Mouse (Mus musculus): ENCODE data around the gene Trmu. TPM values are rescaled to one million over a fixed set of nuclear protein-coding genes. Genes with fewer than 3 reads are reported as not detected.
"Not testable (repeated sequence)": the region's sequence is repeated elsewhere in the genome, so short reads cannot be mapped to it uniquely, and the experiment has no call there.

Gene Trmu
- polyA plus RNA-seq, 1 experiment from 2014 or later = 39.7 TPM

- not testable (repeated sequence) for H3K4me1 ChIP-seq; H3K9me3 ChIP-seq; DNase-seq (ENCODE audit: extremely low spot score, low spot score); H3K27me3 ChIP-seq (ENCODE audit: poor library complexity, severe bottlenecking); H3K27ac ChIP-seq; H3K4me3 ChIP-seq
- 93% methylated on average over 7 of the region's 7 CpGs for WGBS
- peaks cover 99% of the 10 kb centered on the region for H3K36me3 ChIP-seq (replicated peaks)
Measured at GRCm38 (mm10) chr15:85865913-85866312, 13.2 kb upstream of the Trmu start.

GRCm38 (mm10) chr15:85867696-85868095, 11.4 kb upstream of the Trmu start:
- WGBS = 60% methylated on average over 6 of the region's 6 CpGs
- Histone ChIP-seq H3K27ac (no peak overlapping the region), H3K36me3 (replicated peaks) (peaks cover 100% of the 10 kb centered on the region), H3K9me3 (no peaks in the 10 kb centered on the region), H3K4me1 (no peaks in the 10 kb centered on the region), H3K4me3 (no peak overlapping the region), H3K27me3 (ENCODE audit: poor library complexity, severe bottlenecking) (no peaks in the 10 kb centered on the region)
- peak; percentile 62 for DNase-seq (ENCODE audit: extremely low spot score, low spot score)

- Histone ChIP-seq H3K36me3 (replicated peaks) (peaks cover 56% of the 10 kb centered on the region), H3K4me1 (peaks cover 24% of the 10 kb centered on the region), H3K9me3 (no peaks in the 10 kb centered on the region), H3K27me3 (ENCODE audit: poor library complexity, severe bottlenecking) (no peaks in the 10 kb centered on the region), H3K4me3 (no peak overlapping the region), H3K27ac (no peak overlapping the region)
- DNase-seq (ENCODE audit: extremely low spot score, low spot score) = no peak
- 97% methylated on average over 7 of the region's 7 CpGs for WGBS
Measured at GRCm38 (mm10) chr15:85877336-85877735, 1.8 kb upstream of the Trmu start.

GRCm38 (mm10) chr15:85879498-85879895, 385 bp downstream of the Trmu start:
- Histone ChIP-seq H3K36me3 (replicated peaks) (peaks cover 55% of the 10 kb centered on the region), H3K4me1 (peaks cover 24% of the 10 kb centered on the region), H3K9me3 (no peaks in the 10 kb centered on the region), H3K27ac (peak overlapping the region; percentile 90), H3K27me3 (ENCODE audit: poor library complexity, severe bottlenecking) (no peaks in the 10 kb centered on the region), H3K4me3 (peak overlapping the region; percentile 80)
- WGBS = 2% methylated on average over 18 of the region's 18 CpGs
- DNase-seq (ENCODE audit: extremely low spot score, low spot score) = no peak

GRCm38 (mm10) chr15:85885606-85886005, 6.5 kb downstream of the Trmu start:
- peaks cover 60% of the 10 kb centered on the region for H3K36me3 ChIP-seq (replicated peaks)
- no peak overlapping the region for H3K27ac ChIP-seq
- H3K4me1 ChIP-seq = peaks cover 4% of the 10 kb centered on the region
- DNase-seq (ENCODE audit: extremely low spot score, low spot score) = no peak
- H3K9me3 ChIP-seq = no peaks in the 10 kb centered on the region
- H3K27me3 ChIP-seq (ENCODE audit: poor library complexity, severe bottlenecking) = no peaks in the 10 kb centered on the region
- no peak overlapping the region for H3K4me3 ChIP-seq
- WGBS = 91% methylated on average over 5 of the region's 5 CpGs

- H3K4me1 ChIP-seq = no peaks in the 10 kb centered on the region
- H3K4me3 ChIP-seq = no peak overlapping the region
- WGBS = 89% methylated on average over 4 of the region's 4 CpGs
- DNase-seq (ENCODE audit: extremely low spot score, low spot score) = no peak
- no peak overlapping the region for H3K27ac ChIP-seq
- no peaks in the 10 kb centered on the region for H3K27me3 ChIP-seq (ENCODE audit: poor library complexity, severe bottlenecking)
- no peaks in the 10 kb centered on the region for H3K9me3 ChIP-seq
- H3K36me3 ChIP-seq (replicated peaks) = peaks cover 79% of the 10 kb centered on the region
Measured at GRCm38 (mm10) chr15:85889235-85889634, 10.1 kb downstream of the Trmu start.

GRCm38 (mm10) chr15:85891971-85892370, 12.9 kb downstream of the Trmu start:
- Histone ChIP-seq H3K27me3 (ENCODE audit: poor library complexity, severe bottlenecking) (no peaks in the 10 kb centered on the region), H3K4me1 (no peaks in the 10 kb centered on the region), H3K4me3 (no peak overlapping the region), H3K27ac (no peak overlapping the region), H3K9me3 (no peaks in the 10 kb centered on the region), H3K36me3 (replicated peaks) (peaks cover 80% of the 10 kb centered on the region)
- 92% methylated on average over 10 of the region's 10 CpGs for WGBS
- no peak for DNase-seq (ENCODE audit: extremely low spot score, low spot score)

- peaks cover 86% of the 10 kb centered on the region for H3K36me3 ChIP-seq (replicated peaks)
- 86% methylated on average over 13 of the region's 13 CpGs for WGBS
- DNase-seq (ENCODE audit: extremely low spot score, low spot score) = no peak
Measured at GRCm38 (mm10) chr15:85892498-85893118, 13.5 kb downstream of the Trmu start.

GRCm38 (mm10) chr15:85893871-85894270, 14.8 kb downstream of the Trmu start:
- WGBS = 91% methylated on average over 7 of the region's 7 CpGs
- no peak for DNase-seq (ENCODE audit: extremely low spot score, low spot score)
- H3K36me3 ChIP-seq (replicated peaks) = peaks cover 90% of the 10 kb centered on the region
- H3K4me3 ChIP-seq = no peak overlapping the region
- H3K9me3 ChIP-seq = no peaks in the 10 kb centered on the region
- H3K4me1 ChIP-seq = no peaks in the 10 kb centered on the region
- H3K27ac ChIP-seq = no peak overlapping the region
- no peaks in the 10 kb centered on the region for H3K27me3 ChIP-seq (ENCODE audit: poor library complexity, severe bottlenecking)

More at GRCm38 (mm10) chr15:85892498-85893118, 13.5 kb downstream of the Trmu start:
- Histone ChIP-seq H3K4me1 (no peaks in the 10 kb centered on the region), H3K27ac (no peak overlapping the region), H3K9me3 (no peaks in the 10 kb centered on the region), H3K4me3 (no peak overlapping the region), H3K27me3 (ENCODE audit: poor library complexity, severe bottlenecking) (no peaks in the 10 kb centered on the region)

- Histone ChIP-seq H3K4me1 (peaks cover 10% of the 10 kb centered on the region), H3K27me3 (ENCODE audit: poor library complexity, severe bottlenecking) (no peaks in the 10 kb centered on the region), H3K4me3 (no peak overlapping the region), H3K9me3 (no peaks in the 10 kb centered on the region), H3K36me3 (replicated peaks) (peaks cover 99% of the 10 kb centered on the region), H3K27ac (no peak overlapping the region)
- DNase-seq (ENCODE audit: extremely low spot score, low spot score) = peak; percentile 81
- 16% methylated on average over 8 of the region's 8 CpGs for WGBS
Measured at GRCm38 (mm10) chr15:85896284-85896683, 17.2 kb downstream of the Trmu start.

GRCm38 (mm10) chr15:85897113-85897512, 18.0 kb downstream of the Trmu start:
- no peak overlapping the region for H3K27ac ChIP-seq
- peaks cover 99% of the 10 kb centered on the region for H3K36me3 ChIP-seq (replicated peaks)
- H3K9me3 ChIP-seq = no peaks in the 10 kb centered on the region
- WGBS = 92% methylated on average over 10 of the region's 10 CpGs
- no peak for DNase-seq (ENCODE audit: extremely low spot score, low spot score)
- peaks cover 10% of the 10 kb centered on the region for H3K4me1 ChIP-seq
- H3K27me3 ChIP-seq (ENCODE audit: poor library complexity, severe bottlenecking) = no peaks in the 10 kb centered on the region
- H3K4me3 ChIP-seq = no peak overlapping the region

- Histone ChIP-seq H3K27me3 (ENCODE audit: poor library complexity, severe bottlenecking) (no peaks in the 10 kb centered on the region), H3K4me1 (peaks cover 10% of the 10 kb centered on the region), H3K27ac (0 out of 2 replicates have a peak overlapping the region, but pooled peaks have one; percentile 53), H3K9me3 (no peaks in the 10 kb centered on the region), H3K4me3 (no peak overlapping the region), H3K36me3 (replicated peaks) (peaks cover 96% of the 10 kb centered on the region)
- DNase-seq (ENCODE audit: extremely low spot score, low spot score) = no peak
- 59% methylated on average over 6 of the region's 6 CpGs for WGBS
Measured at GRCm38 (mm10) chr15:85899396-85899795, 20.3 kb downstream of the Trmu start.

GRCm38 (mm10) chr15:85900318-85900717, 21.2 kb downstream of the Trmu start:
- peaks cover 92% of the 10 kb centered on the region for H3K36me3 ChIP-seq (replicated peaks)
- 93% methylated on average over 8 of the region's 8 CpGs for WGBS
- no peak overlapping the region for H3K27ac ChIP-seq

More at GRCm38 (mm10) chr15:85900318-85900717, 21.2 kb downstream of the Trmu start:
- no peaks in the 10 kb centered on the region for H3K9me3 ChIP-seq
- no peak overlapping the region for H3K4me3 ChIP-seq
- peaks cover 10% of the 10 kb centered on the region for H3K4me1 ChIP-seq
- no peaks in the 10 kb centered on the region for H3K27me3 ChIP-seq (ENCODE audit: poor library complexity, severe bottlenecking)
- DNase-seq (ENCODE audit: extremely low spot score, low spot score) = no peak

Data from forebrain, embryonic 10.5 days (tissue).